Mouse (Mus musculus): ENCODE data around the gene Rspry1. TPM values are rescaled to one million over a fixed set of nuclear protein-coding genes. Genes with fewer than 3 reads are reported as not detected.

Rspry1 gene
- total RNA-seq, 2 experiments from 2014 or later, result 31.8 to 35.3 TPM

Other genes with a start within 250 kb of the Rspry1 start
- gene Herpud1, start 215.5 kb upstream of the Rspry1 start, total RNA-seq (2015), result 71.9 and 76.0 TPM in 2 replicates
- gene Herpud1, start 215.5 kb upstream of the Rspry1 start, total RNA-seq (2017), result 79.4 and 80.9 TPM in 2 replicates
- 29.2 and 32.2 TPM in 2 replicates for gene Nlrc5, start 167.6 kb upstream of the Rspry1 start, total RNA-seq (2015)
- 27.4 and 28.2 TPM in 2 replicates for gene Nlrc5, start 167.6 kb upstream of the Rspry1 start, total RNA-seq (2017)
- gene Cpne2, start 68.9 kb upstream of the Rspry1 start, total RNA-seq (2015), result 51.2 and 57.6 TPM in 2 replicates
- gene Cpne2, start 68.9 kb upstream of the Rspry1 start, total RNA-seq (2017), result 30.9 and 40.7 TPM in 2 replicates
- gene Fam192a, start 60 bp downstream of the Rspry1 start, total RNA-seq (2015), result 27.8 and 33.4 TPM in 2 replicates
- gene Fam192a, start 60 bp downstream of the Rspry1 start, total RNA-seq (2017), result 93.2 and 103 TPM in 2 replicates
- gene Arl2bp, start 64.7 kb downstream of the Rspry1 start, total RNA-seq (2015), result 33.7 and 43.6 TPM in 2 replicates
- gene Arl2bp, start 64.7 kb downstream of the Rspry1 start, total RNA-seq (2017), result 79.9 and 111 TPM in 2 replicates
- not detected in 2 replicates for gene Pllp, start 94.3 kb downstream of the Rspry1 start, total RNA-seq (2015)
- gene Pllp, start 94.3 kb downstream of the Rspry1 start, total RNA-seq (2017), result not detected in 2 replicates
- not detected in 2 replicates for gene Ccl22, start 143.7 kb downstream of the Rspry1 start, total RNA-seq (2015)
- gene Ccl22, start 143.7 kb downstream of the Rspry1 start, total RNA-seq (2017), result not detected in 2 replicates
- 0.13 and 0.18 TPM in 2 replicates for gene Cx3cl1, start 170.1 kb downstream of the Rspry1 start, total RNA-seq (2015)
- not detected in 2 replicates for gene Cx3cl1, start 170.1 kb downstream of the Rspry1 start, total RNA-seq (2017)
- 2.4 TPM in 1 of 2 replicates, not detected in the other for gene Ccl17, start 208.5 kb downstream of the Rspry1 start, total RNA-seq (2015)
- gene Ccl17, start 208.5 kb downstream of the Rspry1 start, total RNA-seq (2017), result 1.4 TPM in 1 of 2 replicates, not detected in the other
- 12.8 and 16.6 TPM in 2 replicates for gene Coq9, start 236.4 kb downstream of the Rspry1 start, total RNA-seq (2015)
- 22.1 and 24.8 TPM in 2 replicates for gene Coq9, start 236.4 kb downstream of the Rspry1 start, total RNA-seq (2017)
- gene Ciapin1, start 236.4 kb downstream of the Rspry1 start, total RNA-seq (2015), result 13.0 and 28.9 TPM in 2 replicates
- gene Ciapin1, start 236.4 kb downstream of the Rspry1 start, total RNA-seq (2017), result 13.5 and 19.5 TPM in 2 replicates

All from megakaryocyte, adult 5-6 weeks (primary cell).